Mouse (Mus musculus): ENCODE results near the gene Psma3.
"Not testable (repeated sequence)": the region's sequence is repeated elsewhere in the genome, so short reads cannot be mapped to it uniquely, and the experiment has no call there.

Gene Psma3

DNA sequence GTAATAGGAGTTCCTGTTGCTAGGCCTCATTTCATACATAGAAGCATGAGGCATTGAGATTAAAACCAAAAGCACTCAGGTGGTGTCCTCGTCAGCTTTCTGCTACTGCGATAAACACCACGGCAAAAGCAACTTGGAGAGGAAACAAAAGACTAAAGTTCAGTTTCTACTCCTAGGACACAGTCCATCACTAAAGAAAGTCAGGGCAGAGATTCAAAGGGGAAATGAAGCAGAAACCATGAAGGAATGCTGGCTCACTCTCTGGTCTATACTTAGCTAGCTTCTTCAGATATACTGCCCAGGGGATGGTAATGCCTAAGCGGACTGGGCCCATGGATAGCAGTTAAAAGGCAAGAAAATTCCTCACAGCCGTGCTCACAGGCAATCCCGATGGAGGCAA lies 27.0 kb downstream of the Psma3 start:
- no peak for DNase-seq (ENCODE audit: low spot score)

- no peak for DNase-seq (ENCODE audit: low spot score)
Measured at GRCm38 (mm10) chr12:71003760-71004426, 29.5 kb downstream of the Psma3 start.

GRCm38 (mm10) chr12:71006141-71006540 lies 31.7 kb downstream of the Psma3 start:
- DNase-seq (ENCODE audit: low spot score): no peak

DNA sequence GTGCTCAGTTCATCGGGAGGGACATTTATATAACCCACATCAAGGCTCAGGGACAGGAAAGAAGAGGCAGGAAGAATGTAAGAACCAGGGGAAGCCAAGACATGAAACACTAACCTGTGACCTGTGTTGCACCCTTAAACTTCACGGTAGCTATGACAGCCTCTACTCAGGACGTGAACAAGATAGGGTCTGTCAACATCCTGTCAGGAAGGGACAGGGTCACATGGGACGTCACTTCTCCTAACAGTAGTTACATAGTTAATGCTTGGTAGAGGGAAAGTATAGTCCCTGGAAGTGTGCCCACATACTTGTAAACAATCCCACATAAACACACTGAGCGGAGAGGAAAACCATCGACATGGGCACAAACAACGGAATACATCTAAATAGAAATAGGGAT lies 32.5 kb downstream of the Psma3 start:
- no peak for DNase-seq (ENCODE audit: low spot score)

DNA sequence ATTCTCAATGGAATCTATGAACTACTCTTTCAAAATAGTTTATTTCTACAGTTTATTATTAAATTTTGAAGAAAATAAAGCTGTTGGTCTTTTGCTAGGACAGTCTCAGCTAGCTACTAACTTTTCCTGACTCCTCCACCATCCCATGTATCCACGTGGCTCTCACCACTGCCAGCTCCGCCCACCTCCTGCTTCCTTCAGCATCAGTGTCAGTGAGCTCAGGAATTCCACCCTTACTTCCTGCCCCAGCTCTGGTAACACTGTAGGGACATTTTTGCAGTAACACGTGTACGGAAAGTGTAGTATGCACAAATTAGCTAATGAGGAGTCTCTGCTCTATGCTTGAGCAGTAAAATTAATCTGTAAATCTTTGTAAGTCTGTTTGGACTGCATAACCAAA lies 35.3 kb downstream of the Psma3 start:
- peak; percentile 26 for DNase-seq (ENCODE audit: low spot score)

DNA sequence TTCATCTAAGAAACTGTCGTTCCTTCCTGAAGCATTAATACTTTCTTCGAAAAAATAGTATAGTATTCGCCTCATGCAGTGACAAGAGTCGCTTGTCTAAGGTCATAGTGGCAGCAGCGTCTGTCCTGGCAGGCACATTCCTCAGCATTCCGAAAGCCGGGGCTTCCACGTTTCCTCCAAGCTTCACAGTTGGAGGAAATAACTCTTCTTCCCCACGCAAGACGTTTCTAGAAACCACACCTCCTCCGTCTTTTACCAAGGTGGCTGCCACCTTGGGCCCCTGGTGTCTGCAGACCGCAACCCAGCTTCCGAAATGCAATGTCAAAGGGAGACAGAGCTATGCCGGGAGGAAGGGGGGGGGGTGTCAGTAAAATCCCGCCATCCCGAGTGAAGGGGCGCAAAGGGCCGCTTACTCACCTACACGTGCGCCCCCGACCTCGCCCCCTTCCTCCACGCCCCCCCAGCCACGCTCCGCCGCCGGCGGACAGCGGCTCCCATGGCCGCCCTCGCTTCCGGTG lies 40.5 kb downstream of the Psma3 start:
- DNase-seq (ENCODE audit: low spot score): no peak

DNA sequence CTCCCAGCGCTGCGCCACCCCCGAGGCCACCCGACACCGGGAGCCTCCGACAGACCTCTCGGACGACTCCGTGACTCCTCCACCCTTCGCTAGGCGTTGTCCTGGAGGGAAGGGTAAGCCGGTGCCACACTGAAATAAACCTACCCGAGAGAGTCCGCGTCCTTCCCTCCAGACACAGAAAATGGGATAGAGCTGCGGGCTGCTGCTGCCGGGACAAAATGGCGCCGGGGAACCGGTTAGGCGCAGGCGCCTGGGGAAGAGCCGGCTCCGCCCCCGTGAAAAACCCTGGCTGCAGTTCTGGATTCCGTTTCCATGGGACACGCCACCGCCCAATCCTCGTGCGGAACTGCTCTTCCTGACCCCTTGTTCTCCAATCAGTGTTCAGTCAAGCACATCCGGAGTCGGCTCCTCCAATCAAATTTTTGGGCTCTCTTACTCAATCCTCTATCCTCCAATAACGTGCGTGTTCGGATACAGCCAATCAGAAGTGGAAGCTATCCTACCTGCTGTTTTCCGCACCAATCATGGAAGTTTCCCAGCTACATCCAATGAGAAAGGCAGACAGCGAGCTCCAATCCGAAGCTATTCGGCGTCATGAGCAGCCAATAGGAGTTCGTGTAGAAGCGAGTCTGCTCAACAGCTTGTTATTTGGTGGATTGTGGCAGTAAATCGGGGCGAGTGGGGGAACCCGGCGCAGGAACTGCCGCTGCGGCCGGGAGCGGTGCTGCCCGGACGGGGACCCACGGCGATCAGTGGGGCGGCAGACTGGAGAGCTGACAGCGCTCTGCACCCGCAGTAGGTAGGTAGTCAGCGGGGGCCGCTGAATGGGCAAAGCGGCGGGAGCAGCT lies 41.2 kb downstream of the Psma3 start, which contains the start of gene Arid4a:
Gene Arid4a, plus strand, starts transcription at position 628 of the 848 bp plus-strand sequence.
- DNase-seq (ENCODE audit: low spot score): peak; percentile 100

GRCm38 (mm10) chr12:71016211-71016502 lies 41.7 kb downstream of the Psma3 start:
- DNase-seq (ENCODE audit: low spot score): no peak

GRCm38 (mm10) chr12:71016503-71017241 lies 42.3 kb downstream of the Psma3 start:
- DNase-seq (ENCODE audit: low spot score): peak; percentile 59

- DNase-seq (ENCODE audit: low spot score): peak; percentile 32
Measured at GRCm38 (mm10) chr12:71017242-71017571, 42.8 kb downstream of the Psma3 start.

- DNase-seq (ENCODE audit: low spot score): no peak
Measured at GRCm38 (mm10) chr12:71017827-71018226, 43.4 kb downstream of the Psma3 start.

GRCm38 (mm10) chr12:71019211-71019610 lies 44.8 kb downstream of the Psma3 start:
- no peak for DNase-seq (ENCODE audit: low spot score)

DNA sequence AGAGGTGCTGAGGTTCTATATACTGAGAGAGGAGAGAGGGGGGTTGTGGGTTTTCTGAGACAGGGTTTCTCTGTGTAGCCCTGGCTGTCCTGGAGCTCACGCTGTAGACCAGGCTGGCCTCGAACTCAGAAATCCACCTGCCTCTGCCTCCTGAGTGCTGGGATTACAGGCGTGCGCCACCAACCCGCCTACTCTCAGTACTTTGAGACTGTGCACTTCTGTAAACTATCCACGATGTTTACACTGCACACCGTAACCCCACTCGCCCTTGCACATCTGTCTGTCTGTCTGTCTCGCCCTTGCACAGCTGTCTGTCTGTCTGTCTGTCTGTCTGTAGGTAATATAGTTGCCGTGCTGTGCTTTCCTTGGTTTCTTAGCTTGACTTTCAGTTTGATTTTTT lies 50.0 kb downstream of the Psma3 start:
- no peak for DNase-seq (ENCODE audit: low spot score)

- DNase-seq (ENCODE audit: low spot score): not testable (repeated sequence)
Measured at GRCm38 (mm10) chr12:71028265-71028664, 53.8 kb downstream of the Psma3 start.

- no peak for DNase-seq (ENCODE audit: low spot score)
Measured at GRCm38 (mm10) chr12:71030260-71030659, 55.8 kb downstream of the Psma3 start.

DNA sequence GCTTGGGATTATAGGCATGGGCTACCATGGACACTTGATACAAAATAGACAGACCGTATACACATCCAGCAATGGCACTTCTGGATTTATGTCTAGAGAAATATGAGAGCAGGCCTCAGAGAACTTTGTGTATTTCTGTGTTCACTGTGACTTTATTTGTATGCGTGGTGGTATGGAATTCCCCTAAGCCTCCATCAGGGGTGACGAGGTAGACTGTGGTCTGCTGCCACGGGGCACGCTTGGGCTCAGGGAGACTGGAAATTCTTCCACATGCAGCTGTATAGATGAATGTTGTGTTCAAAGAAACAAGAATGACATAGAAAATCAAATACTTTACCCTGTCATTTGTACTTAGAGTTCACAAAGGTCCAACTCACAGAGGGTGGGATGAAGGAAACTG lies 56.3 kb downstream of the Psma3 start:
- no peak for DNase-seq (ENCODE audit: low spot score)

GRCm38 (mm10) chr12:71035826-71036225 lies 61.4 kb downstream of the Psma3 start:
- DNase-seq (ENCODE audit: low spot score): no peak

DNA sequence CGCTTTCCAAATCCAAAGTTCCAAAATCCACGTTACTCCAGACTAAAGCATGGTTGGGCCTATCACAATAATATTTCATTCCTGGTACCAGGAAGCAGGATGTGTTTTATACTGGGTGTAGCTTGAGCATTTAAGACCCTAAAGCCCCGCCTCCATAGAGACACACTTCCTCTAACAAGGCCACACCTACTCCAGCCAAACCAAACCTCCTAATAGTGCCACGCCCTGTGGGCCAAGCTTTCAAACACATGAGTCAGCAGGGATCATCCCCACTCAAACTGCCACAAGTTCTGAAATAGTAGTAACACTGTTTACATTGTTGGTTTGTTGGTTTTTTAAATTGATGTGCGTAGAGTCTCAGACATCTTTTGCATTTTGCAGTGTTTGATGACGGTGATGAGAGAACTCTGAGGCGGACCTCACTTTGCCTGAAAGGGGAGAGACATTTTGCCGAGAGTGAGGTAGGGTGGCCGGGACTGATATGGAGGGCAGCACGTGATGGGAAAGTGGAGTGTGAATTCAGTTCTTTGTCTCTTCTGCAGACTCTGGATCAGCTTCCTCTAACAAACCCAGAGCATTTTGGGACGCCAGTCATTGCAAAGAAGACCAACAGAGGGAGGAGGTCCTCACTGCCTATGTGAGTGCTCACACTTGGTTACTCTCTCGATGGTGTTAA lies 62.4 kb downstream of the Psma3 start:
- DNase-seq (ENCODE audit: low spot score): no peak

DNA sequence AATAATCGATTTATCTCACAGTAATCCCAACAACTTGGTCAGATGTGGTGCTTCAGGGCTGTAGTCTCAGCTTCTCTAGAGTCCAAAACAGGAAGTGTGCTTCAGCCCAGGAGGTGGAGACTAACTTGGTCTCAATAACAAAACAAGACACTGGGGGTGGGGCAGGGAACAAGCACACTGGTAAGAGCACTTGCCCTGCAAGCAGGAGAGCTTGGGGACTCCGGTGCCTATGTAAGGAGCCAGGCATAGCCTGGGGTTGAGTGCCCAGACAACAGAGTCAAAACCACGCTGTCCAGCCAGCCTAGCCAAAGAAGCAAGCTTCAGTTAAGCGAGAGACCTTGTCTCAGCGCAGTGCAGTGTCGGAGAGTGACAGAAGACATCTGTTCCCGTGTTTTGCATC lies 66.0 kb downstream of the Psma3 start:
- DNase-seq (ENCODE audit: low spot score): no peak

DNA sequence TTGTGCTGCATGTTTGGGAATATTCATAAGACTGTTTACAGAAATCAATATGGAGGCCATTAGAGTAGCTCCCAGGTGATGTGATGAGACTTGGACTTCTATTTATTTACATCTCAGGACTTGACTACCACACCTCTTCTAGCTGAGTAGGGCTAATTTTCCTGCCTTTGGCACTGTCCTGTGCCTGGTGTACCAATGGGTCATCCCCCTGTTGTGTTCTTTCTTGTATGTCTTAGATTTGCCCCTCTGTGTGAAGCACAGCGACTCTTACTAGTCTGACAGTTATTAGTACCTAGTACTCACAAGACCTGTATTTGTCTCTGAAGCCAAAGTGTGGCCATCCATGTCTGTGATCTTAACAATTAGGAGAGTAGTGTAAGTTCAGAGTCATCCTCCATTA lies 68.0 kb downstream of the Psma3 start:
- no peak for DNase-seq (ENCODE audit: low spot score)

- no peak for DNase-seq (ENCODE audit: low spot score)
Measured at GRCm38 (mm10) chr12:71043571-71043970, 69.2 kb downstream of the Psma3 start.

GRCm38 (mm10) chr12:71044488-71044887 lies 70.1 kb downstream of the Psma3 start:
- DNase-seq (ENCODE audit: low spot score): no peak
